Mouse (Mus musculus) lung, postnatal 0 days (tissue): ENCODE results near the gene Gm5773. TPM values are rescaled to one million over a fixed set of nuclear protein-coding genes. Genes with fewer than 3 reads are reported as not detected.
"Not testable (repeated sequence)": the region's sequence is repeated elsewhere in the genome, so short reads cannot be mapped to it uniquely, and the experiment has no call there.

Experiments used
- ATAC-seq: fragments of 200-750 bp; cut with Nextera tagmentation; 2 replicates; pipeline ENCODE4 v1.8.0; 2017; ENCODE audit warnings: moderate library complexity
- DNase-seq: peaks from one replicate; pipeline ENCODE4 v3.0.0-alpha.2; 2016; ENCODE audit warnings: low spot score
- H3K27ac ChIP-seq: fragments of 300-500 bp; sonication (generic); 2 replicates; pipeline ENCODE4 v1.5.1; 2014; ENCODE audit warnings: antibody characterized with exemption, mild to moderate bottlenecking, low read length, mixed read lengths
- H3K27me3 ChIP-seq: fragments of 300-500 bp; sonication (generic); replicated peaks from 2 replicates; pipeline ENCODE4 v1.6.1; 2014; ENCODE audit warnings: low read length, mixed read lengths; ENCODE audit not compliant: insufficient read depth
- H3K36me3 ChIP-seq: fragments of 300-500 bp; sonication (generic); 2 replicates; pipeline ENCODE4 v1.6.1; 2014; ENCODE audit warnings: low read length, mixed read lengths; ENCODE audit not compliant: insufficient read depth
- H3K4me1 ChIP-seq: fragments of 300-500 bp; sonication (generic); 2 replicates; pipeline ENCODE4 v1.6.1; 2014; ENCODE audit warnings: antibody characterized with exemption, low read depth, low read length, mixed read lengths; ENCODE audit not compliant: insufficient read depth
- H3K4me2 ChIP-seq: fragments of 300-500 bp; sonication (generic); replicated peaks from 2 replicates; pipeline ENCODE4 v1.6.1; 2014; ENCODE audit warnings: low read depth, mild to moderate bottlenecking, low read length, moderate library complexity, mixed read lengths
- H3K4me3 ChIP-seq: fragments of 300-500 bp; sonication (generic); 2 replicates; pipeline ENCODE4 v1.5.1; 2014; ENCODE audit warnings: low read depth, low read length
- H3K9ac ChIP-seq: fragments of 300-500 bp; sonication (generic); replicated peaks from 2 replicates; pipeline ENCODE4 v1.6.1; 2014; ENCODE audit warnings: low read depth, mild to moderate bottlenecking
- H3K9me3 ChIP-seq: fragments of 300-500 bp; sonication (generic); 2 replicates; pipeline ENCODE4 v1.6.1; 2016; ENCODE audit warnings: low read length, mixed read lengths
- WGBS: fragments of 180-500 bp; shearing (Covaris S2); extraction: QIAGEN DNeasy Blood & Tissue Kit; methylation state at CpG from one replicate; pipeline ENCODE4 v1.1.7; 2014; 5-methylcytosine and 5-hydroxymethylcytosine counted together
- polyA plus RNA-seq: library from polyadenylated mRNA; unstranded; fragments of >200 nt; fragmentation: Nextera tagmentation; extraction: Ambion mirVana; gene quantifications from 2 replicates; pipeline ENCODE4 v1.2.1, GENCODE M21; 2015

Gm5773 gene
- not detected in 2 replicates for polyA plus RNA-seq

DNA sequence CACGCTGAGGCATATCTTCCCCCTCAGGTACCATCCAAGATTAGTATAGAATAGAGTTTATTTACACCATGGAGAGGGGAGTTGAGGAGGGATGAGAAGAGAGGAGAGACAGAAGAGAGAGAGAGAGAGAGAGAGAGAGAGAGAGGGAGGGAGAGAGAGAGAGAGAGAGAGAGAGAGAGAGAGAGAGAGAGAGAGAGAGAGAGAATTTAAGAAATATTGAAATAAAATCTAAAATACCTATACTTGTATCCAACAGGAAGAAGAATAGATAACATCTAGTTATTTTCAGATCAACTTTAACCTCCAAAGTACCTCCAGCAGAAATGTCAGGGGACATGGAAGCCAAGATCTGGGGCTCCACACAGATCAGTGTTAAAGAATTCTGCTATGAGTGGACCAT lies at the start of gene Gm5773:
Gm5773 (plus strand) TSS at position 301 of the 400 bp plus-strand sequence.
- H3K4me3 ChIP-seq, H3K9ac ChIP-seq, ATAC-seq, H3K27ac ChIP-seq, DNase-seq, H3K9me3 ChIP-seq, H3K36me3 ChIP-seq, H3K4me2 ChIP-seq, H3K27me3 ChIP-seq, H3K4me1 ChIP-seq: not testable (repeated sequence)
- 67% methylated on average over 1 of the region's 1 CpGs for WGBS

DNA sequence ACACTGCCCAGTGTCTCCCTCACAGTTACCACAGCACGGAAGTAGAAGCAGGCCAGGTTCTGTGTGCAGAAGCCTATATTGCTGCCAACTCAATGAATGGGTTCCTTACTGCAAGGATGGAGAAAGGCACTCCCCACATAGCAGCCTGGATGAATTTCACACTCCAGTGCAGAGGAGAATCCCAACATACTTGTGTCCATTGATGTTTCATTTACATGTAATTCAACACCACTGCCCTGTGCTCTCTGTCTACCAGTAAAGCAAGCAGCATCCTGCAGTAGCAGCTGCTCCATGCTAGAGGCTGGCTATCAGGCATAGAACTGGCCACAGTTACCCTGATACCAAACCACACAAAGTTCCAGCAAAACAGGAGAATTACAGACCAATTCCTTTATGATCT lies 27.3 kb upstream of the Gm5773 start:
- not testable (repeated sequence) for DNase-seq, H3K36me3 ChIP-seq, H3K9ac ChIP-seq, H3K4me2 ChIP-seq, H3K9me3 ChIP-seq, H3K4me1 ChIP-seq, H3K27me3 ChIP-seq, H3K4me3 ChIP-seq, H3K27ac ChIP-seq, ATAC-seq
- 88% methylated on average over 1 of the region's 1 CpGs for WGBS

DNA sequence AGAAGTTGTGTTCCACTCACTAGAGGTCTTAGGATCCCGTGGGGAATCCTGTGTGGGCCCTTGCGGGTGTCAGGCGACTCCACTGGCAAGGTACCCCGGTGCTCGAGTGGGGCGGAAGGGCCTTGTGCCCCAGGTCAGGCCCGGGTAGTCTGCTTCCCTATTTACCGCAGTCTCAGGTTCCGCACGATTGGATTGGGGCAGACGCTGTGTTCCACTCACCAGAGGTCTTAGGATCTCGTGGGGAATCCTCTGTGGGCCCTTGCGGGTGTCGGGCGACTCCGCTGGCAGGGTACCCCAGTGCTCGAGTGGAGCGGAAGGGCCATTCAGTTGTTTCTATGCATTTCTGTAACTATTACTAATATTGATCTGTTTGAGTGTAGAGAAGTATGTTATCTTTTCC lies 18.8 kb upstream of the Gm5773 start:
- not testable (repeated sequence) for H3K4me2 ChIP-seq, H3K36me3 ChIP-seq, H3K27me3 ChIP-seq, ATAC-seq, H3K27ac ChIP-seq, H3K4me1 ChIP-seq, DNase-seq, H3K9me3 ChIP-seq, H3K4me3 ChIP-seq, H3K9ac ChIP-seq
- WGBS = 93% methylated on average over 17 of the region's 18 CpGs

DNA sequence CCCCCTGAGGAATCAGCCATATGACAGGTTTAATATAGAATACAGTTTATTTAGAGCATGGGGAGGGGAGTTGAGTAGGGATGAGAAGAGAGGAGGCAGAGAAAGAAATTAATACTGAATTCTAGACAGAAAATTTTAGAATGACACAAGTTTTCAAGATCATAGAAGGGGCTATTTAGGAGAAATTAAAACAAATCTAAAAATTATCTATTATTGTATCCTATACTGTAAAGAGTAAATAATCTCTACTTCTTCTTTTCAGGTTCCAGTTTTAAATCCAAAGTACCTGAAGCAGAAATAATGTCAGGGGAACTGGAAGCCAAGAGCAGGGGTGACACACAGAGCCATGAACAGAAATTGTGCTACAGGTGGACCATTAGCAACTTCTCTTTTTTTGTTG lies 23.3 kb downstream of the Gm5773 start, which contains the start of gene Tdpoz4:
Tdpoz4 (plus strand) TSS at position 301 of the 400 bp plus-strand sequence.
- not testable (repeated sequence) for H3K4me2 ChIP-seq, H3K4me3 ChIP-seq, H3K9me3 ChIP-seq, DNase-seq, H3K9ac ChIP-seq, H3K36me3 ChIP-seq, H3K4me1 ChIP-seq, H3K27ac ChIP-seq, H3K27me3 ChIP-seq, ATAC-seq

DNA sequence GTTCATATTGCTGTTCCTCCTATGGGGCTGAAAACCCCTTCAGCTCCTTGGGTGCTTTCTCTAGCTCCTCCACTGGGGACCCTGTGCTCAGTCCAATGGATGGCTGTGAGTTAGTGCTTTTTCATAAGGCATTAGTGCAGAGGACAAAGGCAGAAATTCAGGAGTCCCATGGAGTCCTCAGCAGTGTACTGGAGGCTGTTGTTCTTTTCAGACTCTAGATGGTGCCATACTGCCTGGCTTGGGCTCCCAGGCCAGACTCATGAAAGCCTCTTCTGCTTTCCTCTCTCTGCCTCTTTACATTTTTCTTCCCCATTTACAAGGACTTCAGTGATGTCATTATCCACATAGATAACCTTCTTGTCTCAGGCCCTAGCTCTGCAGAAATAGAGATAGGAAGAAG lies 40.5 kb downstream of the Gm5773 start:
- not testable (repeated sequence) for DNase-seq, H3K4me2 ChIP-seq, H3K27ac ChIP-seq, H3K4me3 ChIP-seq, ATAC-seq, H3K9ac ChIP-seq, H3K27me3 ChIP-seq, H3K4me1 ChIP-seq, H3K9me3 ChIP-seq, H3K36me3 ChIP-seq

Other genes with a start within 250 kb of the Gm5773 start
- gene S100a10, start 217.9 kb upstream of the Gm5773 start, polyA plus RNA-seq = 395 and 447 TPM in 2 replicates
- not detected in 2 replicates for gene Tdpoz2, start 120.3 kb upstream of the Gm5773 start, polyA plus RNA-seq
- not detected in 2 replicates for gene Tdpoz1, start 96.7 kb upstream of the Gm5773 start, polyA plus RNA-seq
- gene Gm37596, start 79.9 kb upstream of the Gm5773 start, polyA plus RNA-seq = not detected in 2 replicates
- not detected in 2 replicates for gene Tdpoz4, start 23.4 kb downstream of the Gm5773 start, polyA plus RNA-seq
- gene Tdpoz3, start 53.0 kb downstream of the Gm5773 start, polyA plus RNA-seq = not detected in 2 replicates
- gene Gm9117, start 170.5 kb downstream of the Gm5773 start, polyA plus RNA-seq = not detected in 2 replicates
- gene Tdpoz5, start 188.3 kb downstream of the Gm5773 start, polyA plus RNA-seq = not detected in 2 replicates